Mouse (Mus musculus): ENCODE measurements at regions not wholly inside any gene's neighbourhood (a gene's known extent, or its start where the extent isn't known, plus 50 kb on each side); places are given as distances from the start of the nearest gene placed in this dataset.

DNA sequence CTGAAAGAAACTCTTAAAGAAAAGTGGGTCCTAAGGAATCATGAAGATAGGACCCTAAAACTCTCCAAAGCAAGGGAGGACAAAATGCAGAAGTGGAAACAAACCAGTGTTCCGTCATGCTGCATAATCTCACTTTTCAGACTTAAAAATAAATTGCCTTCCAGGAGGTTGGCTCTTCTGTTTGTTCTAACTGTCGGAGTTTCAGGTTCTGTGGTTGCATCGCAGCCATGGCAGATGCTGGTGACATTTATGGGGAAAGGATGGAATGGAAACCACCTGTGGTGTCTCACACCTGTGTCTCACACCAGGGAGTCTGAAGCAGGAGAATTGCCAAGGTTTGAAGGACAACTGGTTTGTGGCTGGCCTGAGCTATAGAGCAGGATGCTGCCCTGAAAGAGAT is 50.9 kb upstream of the Hivep1 start:
- TF ChIP-seq CTCF (conservative IDR thresholded peaks at IDR 0.05; ENCODE audit: low read length) (no peak), NANOG (IDR thresholded peaks at IDR 0.05; ENCODE audit: borderline replicate concordance, low read length) (no peak), POU5F1 (IDR thresholded peaks at IDR 0.05; ENCODE audit: borderline replicate concordance, low read length) (no peak)
